1 mouse cellular context compared by ENCODE assay signal in genomic region chr10:67535972-67536371, GRCm38 (mm10).
TF ChIP-seq lines count a peak whose summit lies in the region.

No protein-coding gene starts in this region.

TF ChIP-seq in CH12.LX, 34 proteins besides CTCF, POLR2A, EP300 and RAD21 (continued from another document):
- TF ChIP-seq MXI1 (IDR thresholded peaks at IDR 0.05; ENCODE audit: low read depth, low read length) (peak; percentile 41), RCOR1 (conservative IDR thresholded peaks at IDR 0.05; ENCODE audit: low read depth, low read length) (0 out of 2 replicates have a peak, but pooled peaks have one; percentile 22)
TF ChIP-seq in CH12.LX: peak in this region for 11.
